Mouse (Mus musculus) hindbrain, embryonic 13.5 days (tissue): ENCODE data around the gene Gnptab. TPM values are rescaled to one million over a fixed set of nuclear protein-coding genes. Genes with fewer than 3 reads are reported as not detected.

ENCODE experiments used
- ATAC-seq: fragments of 200-750 bp; cut with Nextera tagmentation; 2 replicates; pipeline ENCODE4 v1.8.0; 2017; ENCODE audit warnings: moderate TSS enrichment; ENCODE audit not compliant: low FRiP score
- H3K27ac ChIP-seq: fragments of 300-500 bp; sonication (generic); 2 replicates; pipeline ENCODE4 v1.5.1; 2015; ENCODE audit warnings: inconsistent platforms, mild to moderate bottlenecking, moderate library complexity
- H3K27me3 ChIP-seq: fragments of 300-500 bp; sonication (generic); 2 replicates; pipeline ENCODE4 v1.6.1; 2015; ENCODE audit warnings: mild to moderate bottlenecking, inconsistent platforms
- H3K36me3 ChIP-seq: fragments of 300-500 bp; sonication (generic); 2 replicates; pipeline ENCODE4 v1.6.1; 2015; ENCODE audit warnings: mild to moderate bottlenecking, inconsistent platforms
- H3K4me1 ChIP-seq: fragments of 300-500 bp; sonication (generic); replicated peaks from 2 replicates; pipeline ENCODE4 v1.6.1; 2015; ENCODE audit warnings: inconsistent platforms
- H3K4me2 ChIP-seq: fragments of 300-500 bp; sonication (generic); 2 replicates; pipeline ENCODE4 v1.6.1; 2015; ENCODE audit warnings: inconsistent platforms, mild to moderate bottlenecking, moderate library complexity
- H3K4me3 ChIP-seq: fragments of 300-500 bp; sonication (generic); 2 replicates; pipeline ENCODE4 v1.5.1; 2015; ENCODE audit warnings: mild to moderate bottlenecking, inconsistent platforms
- H3K9ac ChIP-seq: fragments of 300-500 bp; sonication (generic); 2 replicates; pipeline ENCODE4 v1.6.1; 2015; ENCODE audit warnings: mild to moderate bottlenecking, inconsistent platforms
- H3K9me3 ChIP-seq: fragments of 300-500 bp; sonication (generic); 2 replicates; pipeline ENCODE4 v1.6.1; 2016; ENCODE audit warnings: inconsistent platforms
- WGBS: fragments of 180-500 bp; shearing (Covaris S2); methylation state at CpG from one replicate; pipeline ENCODE4 v1.1.7; 2015; 5-methylcytosine and 5-hydroxymethylcytosine counted together
- polyA plus RNA-seq: library from polyadenylated mRNA; unstranded; fragments of >200 nt; fragmentation: Nextera tagmentation; extraction: Ambion mirVana; gene quantifications from 2 replicates; pipeline ENCODE4 v1.2.1, GENCODE M21; 2015

The Gnptab gene
- polyA plus RNA-seq, 1 experiment from 2014 or later: 15.9 TPM

DNA sequence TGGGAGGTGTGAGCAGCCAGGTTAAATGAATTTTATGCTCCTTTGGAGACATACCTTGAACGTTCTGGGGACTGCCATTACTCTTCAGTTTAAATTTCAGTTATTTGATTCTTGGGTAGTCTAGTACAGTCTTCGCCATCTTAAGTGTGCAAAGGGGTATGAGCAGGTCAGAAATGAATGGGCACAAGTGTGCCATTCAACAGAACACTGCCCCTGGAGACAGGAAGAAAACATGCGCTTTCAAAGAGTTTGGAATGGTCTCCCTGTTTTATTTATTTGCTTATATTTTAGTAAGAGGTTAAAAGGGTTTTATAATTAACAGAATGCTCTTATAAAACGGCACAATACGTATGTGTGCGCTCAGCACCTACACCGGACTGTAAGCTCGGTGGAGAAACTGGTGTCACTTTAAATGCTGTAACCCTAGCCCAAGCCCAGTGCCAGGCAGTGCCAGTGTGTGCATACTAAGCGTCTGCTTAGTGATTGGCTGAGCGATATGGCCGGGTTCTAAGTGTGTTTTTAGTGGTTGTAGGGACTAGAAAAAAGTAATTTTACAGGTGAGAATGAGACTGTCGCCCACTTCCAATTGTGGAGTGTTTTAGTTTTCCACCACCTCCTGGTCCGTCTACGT is 1.6 kb downstream of the Gnptab start:
- peaks cover 26% of the 10 kb centered on the region for H3K4me1 ChIP-seq
- H3K9ac ChIP-seq: peak overlapping the region; percentile 89
- H3K36me3 ChIP-seq: no peaks in the 10 kb centered on the region
- H3K27me3 ChIP-seq: no peaks in the 10 kb centered on the region
- peak overlapping the region; percentile 12; the same call in 1 of the 2 replicates for H3K27ac ChIP-seq
- no peaks in the 10 kb centered on the region for H3K9me3 ChIP-seq
- WGBS: 56% methylated on average over 14 of the region's 14 CpGs
- H3K4me3 ChIP-seq: peak overlapping the region; percentile 84
- H3K4me2 ChIP-seq: peak overlapping the region; percentile 82
- ATAC-seq: no peak

DNA sequence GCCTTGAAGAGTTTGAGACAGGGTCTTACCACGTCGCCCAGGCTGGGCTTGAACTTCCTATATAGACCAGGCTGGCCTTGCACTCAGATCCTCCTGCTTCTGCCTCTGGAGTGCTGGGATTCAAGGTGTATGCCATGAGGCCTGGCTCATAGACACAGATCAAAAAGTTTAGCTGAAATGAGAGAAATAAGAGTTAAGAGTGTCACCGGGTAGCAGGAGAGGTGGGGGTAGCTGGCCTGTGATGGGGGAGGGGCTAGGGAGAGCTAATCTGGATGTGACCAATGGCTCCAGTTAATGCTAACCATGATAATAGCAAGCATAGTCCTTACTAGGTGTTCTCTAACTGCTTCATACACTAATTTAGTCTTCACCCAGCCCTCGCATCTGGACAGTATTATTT is 2.4 kb downstream of the Gnptab start:
- WGBS: 86% methylated on average over 4 of the region's 4 CpGs
- Histone ChIP-seq H3K9me3 (no peaks in the 10 kb centered on the region), H3K4me1 (peaks cover 26% of the 10 kb centered on the region), H3K36me3 (no peaks in the 10 kb centered on the region), H3K4me3 (no peak overlapping the region), H3K27ac (no peak overlapping the region), H3K4me2 (peak overlapping the region; percentile 82; the same call in 1 of the 2 replicates), H3K9ac (no peak overlapping the region; the same call in 1 of the 2 replicates), H3K27me3 (no peaks in the 10 kb centered on the region)
- ATAC-seq: no peak

DNA sequence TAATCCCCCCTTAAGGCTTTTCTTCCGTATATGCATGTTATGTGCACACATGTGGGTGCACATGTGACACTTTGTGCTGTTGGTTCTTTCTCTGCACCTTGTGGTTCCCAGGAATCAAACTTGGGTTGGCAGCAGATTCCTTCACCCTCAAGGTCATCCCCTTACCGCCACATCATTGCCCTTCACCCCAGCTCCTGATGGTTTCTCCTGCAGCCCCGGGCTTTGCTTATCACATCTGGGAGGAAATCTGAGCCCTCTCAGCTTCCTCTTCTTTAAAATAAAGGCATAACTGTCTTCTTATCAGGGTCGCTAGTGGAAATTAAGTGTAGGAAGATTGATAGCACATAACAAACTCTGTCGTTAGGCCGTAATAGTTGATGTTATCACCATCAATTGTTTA is 3.1 kb downstream of the Gnptab start:
- Histone ChIP-seq H3K4me3 (no peak overlapping the region), H3K9me3 (no peaks in the 10 kb centered on the region), H3K36me3 (no peaks in the 10 kb centered on the region), H3K4me1 (peaks cover 26% of the 10 kb centered on the region), H3K4me2 (no peak overlapping the region), H3K9ac (no peak overlapping the region), H3K27ac (no peak overlapping the region), H3K27me3 (no peaks in the 10 kb centered on the region)
- WGBS: 83% methylated on average over 6 of the region's 6 CpGs
- ATAC-seq: no peak

GRCm38 (mm10) chr10:88383479-88383878 is 4.5 kb downstream of the Gnptab start:
- ATAC-seq: no peak
- Histone ChIP-seq H3K27ac (no peak overlapping the region), H3K9me3 (no peaks in the 10 kb centered on the region), H3K36me3 (no peaks in the 10 kb centered on the region), H3K4me1 (peaks cover 26% of the 10 kb centered on the region), H3K9ac (no peak overlapping the region), H3K4me3 (no peak overlapping the region), H3K4me2 (no peak overlapping the region), H3K27me3 (no peaks in the 10 kb centered on the region)
- 73% methylated on average over 4 of the region's 4 CpGs for WGBS

GRCm38 (mm10) chr10:88384081-88384480 is 5.1 kb downstream of the Gnptab start:
- WGBS: 76% methylated on average over 5 of the region's 5 CpGs

DNA sequence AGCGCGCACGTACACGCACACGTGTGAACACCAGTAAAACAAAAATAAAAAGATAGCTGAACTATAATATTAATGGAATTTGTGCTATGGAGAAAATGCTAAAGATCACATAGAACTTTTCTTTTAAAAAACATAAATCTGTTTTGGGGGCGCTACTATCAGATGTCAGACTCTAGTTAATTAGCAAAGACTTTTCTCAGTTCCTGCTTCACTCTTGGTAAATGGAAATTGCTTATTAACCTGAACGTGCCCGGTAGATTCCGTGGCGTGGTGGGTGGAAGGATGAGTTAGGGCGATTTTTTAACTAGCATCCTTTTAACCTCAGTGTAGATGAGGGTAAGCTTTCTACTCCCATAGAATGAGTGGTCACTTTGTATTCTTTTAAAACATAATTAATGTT is 6.4 kb downstream of the Gnptab start:
- Histone ChIP-seq H3K9me3 (no peaks in the 10 kb centered on the region), H3K27ac (no peak overlapping the region), H3K4me2 (no peak overlapping the region), H3K36me3 (no peaks in the 10 kb centered on the region), H3K4me1 (peaks cover 31% of the 10 kb centered on the region), H3K4me3 (no peak overlapping the region), H3K27me3 (no peaks in the 10 kb centered on the region), H3K9ac (no peak overlapping the region)
- ATAC-seq: no peak
- 93% methylated on average over 11 of the region's 11 CpGs for WGBS

More at GRCm38 (mm10) chr10:88384081-88384480, 5.1 kb downstream of the Gnptab start:
- peaks cover 26% of the 10 kb centered on the region for H3K4me1 ChIP-seq
- H3K9me3 ChIP-seq: no peaks in the 10 kb centered on the region
- no peak for ATAC-seq
- H3K4me3 ChIP-seq: no peak overlapping the region
- H3K27ac ChIP-seq: no peak overlapping the region
- H3K36me3 ChIP-seq: no peaks in the 10 kb centered on the region
- no peaks in the 10 kb centered on the region for H3K27me3 ChIP-seq
- no peak overlapping the region for H3K4me2 ChIP-seq
- no peak overlapping the region for H3K9ac ChIP-seq

- Histone ChIP-seq H3K9ac (no peak overlapping the region), H3K36me3 (no peaks in the 10 kb centered on the region), H3K4me3 (no peak overlapping the region), H3K4me1 (peaks cover 31% of the 10 kb centered on the region), H3K27ac (no peak overlapping the region), H3K27me3 (no peaks in the 10 kb centered on the region), H3K4me2 (no peak overlapping the region), H3K9me3 (no peaks in the 10 kb centered on the region)
- WGBS: 85% methylated on average over 6 of the region's 6 CpGs
- ATAC-seq: no peak
Observed at GRCm38 (mm10) chr10:88385758-88386157, 6.8 kb downstream of the Gnptab start.

DNA sequence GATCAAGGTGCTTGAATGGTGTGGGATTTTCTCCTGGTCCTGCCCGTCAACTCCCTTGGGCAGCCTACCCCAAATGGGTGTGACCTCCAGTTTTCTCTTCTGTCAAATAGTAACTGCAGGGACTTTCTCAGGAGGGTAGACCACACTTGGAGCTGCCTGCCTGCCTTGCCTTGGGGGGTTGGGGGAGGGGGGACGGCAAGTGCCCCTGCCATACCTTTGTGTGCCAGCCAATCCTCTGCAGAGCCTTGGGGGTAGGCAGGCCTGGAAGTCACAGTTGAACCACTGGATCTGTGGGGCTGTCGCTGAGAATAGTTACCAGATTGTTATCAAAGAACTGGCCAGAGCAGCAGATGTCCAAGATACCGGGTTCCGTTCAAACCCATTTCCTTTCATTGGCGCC is 7.3 kb downstream of the Gnptab start:
- H3K9ac ChIP-seq: no peak overlapping the region
- no peaks in the 10 kb centered on the region for H3K9me3 ChIP-seq
- H3K36me3 ChIP-seq: no peaks in the 10 kb centered on the region
- H3K27me3 ChIP-seq: no peaks in the 10 kb centered on the region
- H3K4me3 ChIP-seq: no peak overlapping the region
- H3K4me1 ChIP-seq: peaks cover 26% of the 10 kb centered on the region
- 86% methylated on average over 6 of the region's 6 CpGs for WGBS
- no peak overlapping the region for H3K27ac ChIP-seq
- ATAC-seq: no peak
- no peak overlapping the region for H3K4me2 ChIP-seq

- 61% methylated on average over 4 of the region's 4 CpGs for WGBS
- peaks cover 17% of the 10 kb centered on the region for H3K4me1 ChIP-seq
- peak; percentile 10; the same call in 1 of the 2 replicates for ATAC-seq
Observed at GRCm38 (mm10) chr10:88389576-88389975, 10.6 kb downstream of the Gnptab start.

DNA sequence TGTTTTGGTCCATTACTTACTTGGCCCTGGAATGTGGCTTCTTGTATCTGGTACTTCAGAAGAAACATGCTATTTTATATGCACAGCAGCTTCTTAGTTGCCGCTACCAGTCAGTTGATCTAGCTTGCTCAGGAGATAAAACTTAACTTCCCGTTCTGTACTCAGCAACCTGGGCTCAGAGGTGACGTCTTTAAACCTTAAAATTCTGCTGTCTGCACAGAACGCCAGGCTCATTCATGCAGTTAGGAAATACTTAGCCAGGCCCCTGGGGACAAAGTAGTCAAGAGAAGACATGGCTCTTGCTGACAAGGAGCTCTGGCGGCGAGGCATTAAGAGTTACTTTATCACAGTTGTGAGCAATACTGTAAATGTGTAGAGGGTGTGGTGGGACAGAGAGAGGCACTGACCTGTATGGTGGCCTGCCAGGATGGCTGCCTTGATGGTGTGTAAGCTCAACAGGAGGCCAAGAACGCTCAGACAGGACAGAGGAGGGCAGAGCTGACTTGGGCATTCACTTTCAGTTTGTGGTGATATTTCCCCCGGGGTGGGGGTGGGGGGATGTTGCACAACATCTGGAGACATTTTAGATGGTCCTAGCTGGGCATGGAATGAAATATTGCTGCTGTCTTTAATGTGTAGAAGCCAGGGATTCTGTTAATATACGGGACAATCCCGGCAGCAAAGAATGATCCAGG is 11.3 kb downstream of the Gnptab start:
- no peak for ATAC-seq
- H3K9ac ChIP-seq: no peak overlapping the region
- H3K4me1 ChIP-seq: peaks cover 17% of the 10 kb centered on the region
- 71% methylated on average over 10 of the region's 10 CpGs for WGBS
- H3K27ac ChIP-seq: no peak overlapping the region
- no peak overlapping the region for H3K4me3 ChIP-seq
- no peaks in the 10 kb centered on the region for H3K9me3 ChIP-seq
- no peak overlapping the region for H3K4me2 ChIP-seq
- H3K36me3 ChIP-seq: no peaks in the 10 kb centered on the region
- H3K27me3 ChIP-seq: no peaks in the 10 kb centered on the region

More at GRCm38 (mm10) chr10:88389576-88389975, 10.6 kb downstream of the Gnptab start:
- no peaks in the 10 kb centered on the region for H3K36me3 ChIP-seq
- no peak overlapping the region for H3K4me2 ChIP-seq
- H3K27me3 ChIP-seq: no peaks in the 10 kb centered on the region
- H3K9ac ChIP-seq: no peak overlapping the region
- H3K4me3 ChIP-seq: no peak overlapping the region
- no peaks in the 10 kb centered on the region for H3K9me3 ChIP-seq
- H3K27ac ChIP-seq: no peak overlapping the region

DNA sequence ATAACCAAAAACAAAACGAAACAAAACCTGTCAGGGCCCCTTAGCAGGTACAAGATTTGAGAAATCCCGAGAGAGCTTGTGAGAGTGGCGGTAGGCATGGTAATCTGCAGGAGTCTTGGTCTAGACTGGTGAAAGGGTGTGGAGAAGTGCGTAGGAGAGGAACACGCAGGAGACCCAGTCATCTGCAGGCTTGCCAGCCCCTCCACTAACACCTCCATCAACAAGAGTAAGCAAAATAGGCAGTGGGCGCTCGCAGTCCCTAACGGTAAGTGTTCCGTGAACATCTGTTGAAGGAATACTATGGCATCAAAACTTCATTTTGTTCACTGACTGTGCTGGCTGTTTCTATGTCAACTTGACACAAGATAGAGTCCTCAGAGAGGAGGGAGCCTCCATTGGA is 12.6 kb downstream of the Gnptab start:
- Histone ChIP-seq H3K4me1 (peaks cover 17% of the 10 kb centered on the region), H3K9me3 (no peaks in the 10 kb centered on the region), H3K9ac (no peak overlapping the region), H3K4me2 (no peak overlapping the region), H3K27me3 (no peaks in the 10 kb centered on the region), H3K27ac (no peak overlapping the region), H3K4me3 (no peak overlapping the region), H3K36me3 (no peaks in the 10 kb centered on the region)
- ATAC-seq: no peak
- 94% methylated on average over 9 of the region's 9 CpGs for WGBS

DNA sequence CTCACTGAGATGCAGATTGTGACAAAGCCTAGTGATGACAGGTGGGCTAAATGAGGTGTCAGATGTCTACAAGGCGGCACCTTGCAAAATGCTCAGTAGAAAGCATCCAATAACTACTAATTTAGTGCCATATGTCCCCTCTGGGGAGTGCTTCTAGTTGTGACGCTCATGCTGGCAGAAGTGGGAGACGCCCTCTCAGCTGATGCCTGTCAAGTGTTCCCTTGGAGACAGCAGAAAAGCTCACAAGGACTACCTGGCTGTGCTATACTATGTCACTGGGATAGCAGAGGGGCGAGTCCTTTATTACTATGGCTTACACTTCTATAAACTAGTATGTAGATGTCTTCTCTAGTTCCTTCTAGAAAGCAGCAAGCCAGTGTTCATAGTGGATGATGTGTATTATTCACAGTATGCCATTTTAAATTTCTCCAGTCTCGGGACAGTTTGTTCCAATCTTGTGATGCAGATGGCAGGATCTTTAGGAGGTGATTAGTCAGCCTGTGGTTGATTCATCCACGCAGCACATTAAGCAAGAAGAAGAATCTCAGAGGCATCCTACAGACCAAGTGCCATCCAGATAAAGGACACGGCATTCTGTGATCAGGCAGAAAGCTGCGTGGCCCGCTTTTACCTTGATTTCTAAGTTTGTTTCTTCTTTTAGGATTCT is 13.4 kb downstream of the Gnptab start:
- H3K36me3 ChIP-seq: no peaks in the 10 kb centered on the region
- ATAC-seq: no peak
- no peak overlapping the region for H3K27ac ChIP-seq
- no peak overlapping the region for H3K4me2 ChIP-seq
- H3K9ac ChIP-seq: no peak overlapping the region
- no peak overlapping the region for H3K4me3 ChIP-seq
- H3K9me3 ChIP-seq: no peaks in the 10 kb centered on the region
- 84% methylated on average over 9 of the region's 9 CpGs for WGBS
- H3K27me3 ChIP-seq: no peaks in the 10 kb centered on the region
- peaks cover 17% of the 10 kb centered on the region for H3K4me1 ChIP-seq
